Mouse (Mus musculus) stomach, embryonic 14.5 days (tissue): ENCODE measurements at regions not wholly inside any gene's neighbourhood (a gene's known extent, or its start where the extent isn't known, plus 50 kb on each side); places are given as distances from the start of the nearest gene placed in this dataset.
A peak's percentile ranks its signal among the peaks of the same experiment; 100 is the strongest.

Source experiments
- ATAC-seq: fragments of 200-750 bp; cut with Nextera tagmentation; 2 replicates; pipeline ENCODE4 v1.8.0; 2017; ENCODE audit warnings: low read depth, moderate TSS enrichment; ENCODE audit not compliant: insufficient number of reproducible peaks, insufficient read depth, low FRiP score
- H3K27ac ChIP-seq: fragments of 300-500 bp; sonication (generic); 2 replicates; pipeline ENCODE4 v1.5.1; 2014; ENCODE audit warnings: mild to moderate bottlenecking, low read length, moderate library complexity, mixed read lengths
- H3K27me3 ChIP-seq: fragments of 300-500 bp; sonication (generic); 2 replicates; pipeline ENCODE4 v1.6.1; 2014; ENCODE audit warnings: low read length, control low read depth, mixed read lengths; ENCODE audit not compliant: control insufficient read depth, insufficient read depth
- H3K36me3 ChIP-seq: fragments of 300-500 bp; sonication (generic); 2 replicates; pipeline ENCODE4 v1.6.1; 2014; ENCODE audit warnings: mild to moderate bottlenecking, control low read depth, low read length, moderate library complexity, mixed read lengths; ENCODE audit not compliant: control insufficient read depth, insufficient read depth
- H3K4me1 ChIP-seq: fragments of 300-500 bp; sonication (generic); 2 replicates; pipeline ENCODE4 v1.6.1; 2014; ENCODE audit warnings: low read length, control low read depth, mixed read lengths; ENCODE audit not compliant: control insufficient read depth, insufficient read depth
- H3K4me2 ChIP-seq: fragments of 300-500 bp; sonication (generic); replicated peaks from 2 replicates; pipeline ENCODE4 v1.6.1; 2014; ENCODE audit warnings: low read depth, low read length, control low read depth
- H3K4me3 ChIP-seq: fragments of 300-500 bp; sonication (generic); 2 replicates; pipeline ENCODE4 v1.5.1; 2014; ENCODE audit warnings: low read depth, low read length, control low read depth
- H3K9ac ChIP-seq: fragments of 300-500 bp; sonication (generic); replicated peaks from 2 replicates; pipeline ENCODE4 v1.6.1; 2014; ENCODE audit warnings: low read depth, mild to moderate bottlenecking, control low read depth, low read length, moderate library complexity, mixed read lengths
- H3K9me3 ChIP-seq: fragments of 300-500 bp; sonication (generic); 2 replicates; pipeline ENCODE4 v1.6.1; 2016; ENCODE audit warnings: low read depth, low read length, control low read depth; ENCODE audit not compliant: control insufficient read depth
- WGBS: fragments of 180-500 bp; shearing (Covaris S2); extraction: QIAGEN DNeasy Blood & Tissue Kit; methylation state at CpG from one replicate; pipeline ENCODE4 v1.1.7; 2014; 5-methylcytosine and 5-hydroxymethylcytosine counted together

- Histone ChIP-seq H3K27me3 (no peaks in the 10 kb centered on the region), H3K4me2 (no peak overlapping the region), H3K9ac (no peak overlapping the region), H3K4me3 (no peak overlapping the region), H3K27ac (no peak overlapping the region), H3K4me1 (no peaks in the 10 kb centered on the region), H3K9me3 (no peaks in the 10 kb centered on the region), H3K36me3 (no peaks in the 10 kb centered on the region)
- 85% methylated on average over 4 of the region's 4 CpGs for WGBS
- no peak for ATAC-seq
Observed at GRCm38 (mm10) chr11:8377301-8377700, 287.0 kb downstream of the Tns3 start.

- no peak overlapping the region for H3K4me2 ChIP-seq
- no peak overlapping the region for H3K4me3 ChIP-seq
- no peaks in the 10 kb centered on the region for H3K4me1 ChIP-seq
- no peaks in the 10 kb centered on the region for H3K36me3 ChIP-seq
- no peak overlapping the region for H3K9ac ChIP-seq
- WGBS, result 86% methylated on average over 1 of the region's 1 CpGs
- no peaks in the 10 kb centered on the region for H3K9me3 ChIP-seq
- H3K27me3 ChIP-seq, result no peaks in the 10 kb centered on the region
- ATAC-seq, result no peak
- no peak overlapping the region for H3K27ac ChIP-seq
Observed at GRCm38 (mm10) chr11:8365545-8365944, 298.8 kb downstream of the Tns3 start.

- Histone ChIP-seq H3K4me1 (no peaks in the 10 kb centered on the region), H3K9ac (no peak overlapping the region), H3K4me3 (no peak overlapping the region), H3K36me3 (no peaks in the 10 kb centered on the region), H3K9me3 (no peaks in the 10 kb centered on the region), H3K27me3 (no peaks in the 10 kb centered on the region), H3K4me2 (no peak overlapping the region), H3K27ac (no peak overlapping the region)
- WGBS, result 67% methylated on average over 9 of the region's 9 CpGs
- no peak for ATAC-seq
Observed at GRCm38 (mm10) chr11:8364703-8365433, 299.5 kb downstream of the Tns3 start.

GRCm38 (mm10) chr11:8344938-8345337 is 319.4 kb downstream of the Tns3 start:
- H3K36me3 ChIP-seq, result no peaks in the 10 kb centered on the region
- H3K4me3 ChIP-seq, result no peak overlapping the region
- no peaks in the 10 kb centered on the region for H3K4me1 ChIP-seq
- H3K9me3 ChIP-seq, result no peaks in the 10 kb centered on the region
- no peaks in the 10 kb centered on the region for H3K27me3 ChIP-seq
- 80% methylated on average over 14 of the region's 14 CpGs for WGBS
- H3K27ac ChIP-seq, result no peak overlapping the region
- no peak overlapping the region for H3K9ac ChIP-seq
- no peak overlapping the region for H3K4me2 ChIP-seq
- ATAC-seq, result no peak

GRCm38 (mm10) chr11:8302347-8303188 is 361.8 kb downstream of the Tns3 start:
- no peak overlapping the region for H3K4me2 ChIP-seq
- 0 out of 2 replicates have a peak, but pooled peaks cover 3% of the 10 kb centered on the region for H3K4me1 ChIP-seq
- no peaks in the 10 kb centered on the region for H3K9me3 ChIP-seq
- WGBS, result 32% methylated on average over 14 of the region's 14 CpGs
- H3K9ac ChIP-seq, result no peak overlapping the region
- ATAC-seq, result peak; percentile 56; the same call in 1 of the 2 replicates
- no peak overlapping the region for H3K4me3 ChIP-seq
- no peaks in the 10 kb centered on the region for H3K27me3 ChIP-seq
- no peaks in the 10 kb centered on the region for H3K36me3 ChIP-seq
- no peak overlapping the region for H3K27ac ChIP-seq

- 65% methylated on average over 5 of the region's 5 CpGs for WGBS
- Histone ChIP-seq H3K36me3 (no peaks in the 10 kb centered on the region), H3K4me1 (0 out of 2 replicates have a peak, but pooled peaks cover 2% of the 10 kb centered on the region), H3K9me3 (no peaks in the 10 kb centered on the region), H3K9ac (no peak overlapping the region), H3K4me2 (no peak overlapping the region), H3K27me3 (no peaks in the 10 kb centered on the region), H3K27ac (no peak overlapping the region), H3K4me3 (no peak overlapping the region)
- ATAC-seq, result no peak
Observed at GRCm38 (mm10) chr11:8297462-8297861, 366.9 kb downstream of the Tns3 start.

- Histone ChIP-seq H3K4me3 (no peak overlapping the region), H3K9ac (no peak overlapping the region), H3K36me3 (no peaks in the 10 kb centered on the region), H3K27ac (no peak overlapping the region), H3K4me2 (no peak overlapping the region), H3K9me3 (no peaks in the 10 kb centered on the region), H3K27me3 (no peaks in the 10 kb centered on the region), H3K4me1 (no peaks in the 10 kb centered on the region)
- ATAC-seq, result no peak
- 60% methylated on average over 6 of the region's 6 CpGs for WGBS
Observed at GRCm38 (mm10) chr11:8293322-8294014, 370.9 kb downstream of the Tns3 start.

- no peaks in the 10 kb centered on the region for H3K36me3 ChIP-seq
- 92% methylated on average over 1 of the region's 1 CpGs for WGBS
- no peaks in the 10 kb centered on the region for H3K27me3 ChIP-seq
- no peaks in the 10 kb centered on the region for H3K4me1 ChIP-seq
- H3K9ac ChIP-seq, result no peak overlapping the region
- no peaks in the 10 kb centered on the region for H3K9me3 ChIP-seq
- no peak overlapping the region for H3K4me2 ChIP-seq
- H3K4me3 ChIP-seq, result no peak overlapping the region
- H3K27ac ChIP-seq, result no peak overlapping the region
- no peak for ATAC-seq
Observed at GRCm38 (mm10) chr11:8285271-8285670, 379.1 kb downstream of the Tns3 start.
